Mouse (Mus musculus) left cerebral cortex, adult 18-20 months (tissue): Measurements from ENCODE around the gene Nln. TPM values are rescaled to one million over a fixed set of nuclear protein-coding genes. Genes with fewer than 3 reads are reported as not detected.
A peak's percentile ranks its signal among the peaks of the same experiment; 100 is the strongest.

ENCODE experiments used
- DNase-seq, 2 experiments: peaks; one replicate each; pipeline ENCODE4 v3.0.0; 2021 to 2022; ENCODE audit warnings: low spot score in 2 of 2, mixed read lengths in 1 of 2
- long read RNA-seq, 2 experiments: library from polyadenylated mRNA; stranded (forward); transcript quantifications; one replicate each; pipeline ENCODE4 v2.0.0; 2021
- total RNA-seq, 2 experiments: library from RNA; stranded (reverse); gene quantifications; 2 replicates each; pipeline ENCODE4 v1.2.3; 2021

The Nln gene
- total RNA-seq: 10 to 100 TPM; 23.9 to 26.5 TPM
- long read RNA-seq, experiment 1, full-length matches to known transcripts: 13 of 22 reads
- long read RNA-seq, experiment 1, partial matches to known transcripts: 3 of 22 reads
- long read RNA-seq, experiment 1, other reads (novel, unspliced or antisense): 6 of 22 reads
- long read RNA-seq, experiment 2, full-length matches to known transcripts: 11 of 18 reads
- long read RNA-seq, experiment 2, partial matches to known transcripts: 5 of 18 reads
- long read RNA-seq, experiment 2, other reads (novel, unspliced or antisense): 2 of 18 reads

DNA sequence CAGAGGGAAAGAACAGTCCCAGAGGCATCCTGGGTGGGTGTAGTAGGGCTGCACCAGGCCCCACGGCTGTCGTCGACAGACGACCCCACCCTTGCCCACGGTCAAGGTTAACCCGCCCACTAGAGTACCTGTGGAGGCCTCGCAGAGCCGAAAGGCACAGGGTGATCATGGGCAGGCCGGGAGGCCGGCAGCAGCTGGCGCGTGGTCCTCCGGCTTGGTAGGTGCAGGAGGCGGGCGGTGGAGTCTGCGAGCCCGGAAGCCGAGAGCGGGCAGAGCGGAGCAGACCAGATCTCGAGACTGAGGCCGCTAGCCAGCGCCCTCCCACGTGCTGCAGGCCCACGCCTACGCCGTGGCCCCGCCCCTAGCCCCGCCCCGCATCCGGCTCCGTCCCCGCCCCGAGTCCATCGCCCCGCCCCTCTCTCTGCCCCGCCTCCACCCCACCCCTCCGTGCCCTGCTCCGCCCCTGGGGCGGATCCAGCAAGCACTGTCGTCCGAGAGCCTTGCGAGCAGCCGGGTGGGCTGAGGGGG lies at the start of gene Nln, which contains the start of gene Sgtb:
Gene Nln, minus strand, starts transcription at position 327 of the 528 bp plus-strand sequence.
Gene Sgtb, plus strand, starts transcription at position 454 of the 528 bp plus-strand sequence.
- DNase-seq: peak; percentile 79 to 86

DNA sequence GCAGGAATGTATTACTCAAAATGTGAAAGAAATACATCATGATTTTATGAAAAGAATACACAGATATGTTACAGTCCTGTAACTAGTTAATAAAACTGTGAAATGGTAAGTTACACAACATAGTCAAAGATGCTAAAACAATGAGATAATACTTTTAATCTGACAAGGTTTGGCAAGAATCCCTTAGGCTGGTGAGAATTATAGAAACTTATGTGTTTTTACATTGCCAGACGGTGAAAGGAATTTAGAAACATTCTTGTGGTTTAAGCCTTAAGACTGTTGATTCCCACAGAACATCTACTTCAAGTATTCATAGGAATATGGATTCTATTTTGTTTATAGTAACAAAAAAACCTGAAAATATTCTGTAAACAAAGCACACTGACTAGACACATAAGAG lies 46.3 kb upstream of the Nln start:
- no peak for DNase-seq

GRCm38 (mm10) chr13:104155106-104155505 lies 45.7 kb upstream of the Nln start:
- no peak for DNase-seq

GRCm38 (mm10) chr13:104154180-104154579 lies 44.8 kb upstream of the Nln start:
- DNase-seq: no peak

DNA sequence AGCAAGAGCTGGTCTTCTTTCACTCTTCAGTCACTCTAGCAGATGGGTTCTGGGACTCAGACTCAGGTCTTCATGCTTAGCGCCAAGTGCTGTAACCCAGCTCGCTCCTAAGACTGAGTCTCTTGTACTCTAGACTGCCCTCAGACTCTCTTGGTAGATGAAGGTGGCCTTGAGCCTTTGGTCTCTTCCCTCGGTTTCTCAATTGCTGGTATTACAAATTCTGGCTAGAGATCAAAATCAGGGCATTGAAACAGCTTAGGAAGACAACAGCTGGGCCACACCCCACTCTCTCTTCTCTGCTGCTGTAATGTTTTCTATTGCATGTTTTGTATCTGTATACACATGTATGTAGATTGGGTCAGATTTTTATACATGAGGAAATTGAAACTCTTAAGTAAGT lies 36.2 kb upstream of the Nln start:
- DNase-seq: no peak

DNA sequence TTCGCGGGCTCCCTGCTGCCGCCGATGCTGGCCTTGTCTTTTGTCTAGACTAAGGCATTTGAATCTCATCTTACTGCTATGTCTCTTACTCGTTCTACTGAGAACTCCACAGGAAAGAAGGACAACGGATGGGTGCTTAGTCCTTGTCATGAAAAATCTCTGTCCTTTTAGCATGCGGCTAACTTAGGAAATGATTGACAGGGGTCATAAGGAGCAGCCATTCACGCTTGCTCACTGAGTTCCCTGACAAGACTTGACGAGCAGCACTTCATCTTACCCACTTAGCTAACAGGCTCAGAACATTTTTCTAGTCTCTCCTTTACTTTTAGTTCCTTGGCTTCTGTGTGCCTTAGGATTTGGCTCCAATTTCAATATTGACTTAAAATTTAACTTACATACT lies 35.5 kb upstream of the Nln start:
- no peak for DNase-seq

- DNase-seq: peak; percentile 82 to 84
Measured at GRCm38 (mm10) chr13:104139369-104140209, 30.2 kb upstream of the Nln start.

DNA sequence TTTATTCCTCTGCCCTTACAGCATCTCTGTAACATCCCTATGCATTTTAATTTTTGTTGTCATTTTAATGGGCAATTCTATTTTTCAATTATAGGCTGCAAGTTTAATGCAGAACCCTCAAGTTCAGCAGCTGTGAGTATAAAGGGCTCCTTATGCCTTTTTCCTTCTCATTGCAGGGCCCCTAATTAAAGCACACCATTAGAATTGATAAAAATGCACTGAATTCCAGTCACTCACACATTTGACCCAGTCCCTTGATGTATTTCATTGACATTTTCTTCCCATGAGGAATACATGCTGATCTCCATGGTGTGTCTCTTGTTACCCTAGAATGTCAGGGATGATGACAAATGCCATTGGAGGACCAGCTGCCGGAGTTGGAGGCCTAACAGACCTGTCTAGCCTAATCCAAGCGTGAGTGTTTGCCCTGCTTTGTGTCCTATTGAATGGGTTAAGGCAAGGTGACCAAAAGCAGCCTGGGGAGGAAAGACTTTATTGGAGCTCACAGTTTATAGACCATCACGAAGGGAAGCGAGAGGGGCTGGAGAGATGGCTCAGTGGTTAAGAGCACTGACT lies 25.2 kb upstream of the Nln start:
- no peak for DNase-seq

DNA sequence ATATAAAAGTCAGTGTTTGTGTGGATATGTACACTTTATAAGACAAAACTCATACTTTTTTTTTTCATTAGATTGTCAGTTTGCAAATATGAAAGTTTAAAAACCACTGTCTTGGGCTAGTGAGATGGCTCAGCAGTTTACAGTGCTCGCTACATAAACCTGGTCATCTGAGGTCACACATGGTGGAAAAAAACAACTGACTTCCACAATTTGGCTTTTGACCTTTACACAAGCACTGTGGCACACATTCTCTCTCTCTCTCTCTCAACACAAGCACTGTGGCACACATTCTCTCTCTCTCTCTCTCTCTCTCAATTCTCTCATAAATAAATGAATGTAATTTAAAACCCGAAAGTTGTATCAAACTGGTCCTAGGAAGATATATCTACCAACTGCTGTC lies 23.1 kb upstream of the Nln start:
- DNase-seq: no peak

DNA sequence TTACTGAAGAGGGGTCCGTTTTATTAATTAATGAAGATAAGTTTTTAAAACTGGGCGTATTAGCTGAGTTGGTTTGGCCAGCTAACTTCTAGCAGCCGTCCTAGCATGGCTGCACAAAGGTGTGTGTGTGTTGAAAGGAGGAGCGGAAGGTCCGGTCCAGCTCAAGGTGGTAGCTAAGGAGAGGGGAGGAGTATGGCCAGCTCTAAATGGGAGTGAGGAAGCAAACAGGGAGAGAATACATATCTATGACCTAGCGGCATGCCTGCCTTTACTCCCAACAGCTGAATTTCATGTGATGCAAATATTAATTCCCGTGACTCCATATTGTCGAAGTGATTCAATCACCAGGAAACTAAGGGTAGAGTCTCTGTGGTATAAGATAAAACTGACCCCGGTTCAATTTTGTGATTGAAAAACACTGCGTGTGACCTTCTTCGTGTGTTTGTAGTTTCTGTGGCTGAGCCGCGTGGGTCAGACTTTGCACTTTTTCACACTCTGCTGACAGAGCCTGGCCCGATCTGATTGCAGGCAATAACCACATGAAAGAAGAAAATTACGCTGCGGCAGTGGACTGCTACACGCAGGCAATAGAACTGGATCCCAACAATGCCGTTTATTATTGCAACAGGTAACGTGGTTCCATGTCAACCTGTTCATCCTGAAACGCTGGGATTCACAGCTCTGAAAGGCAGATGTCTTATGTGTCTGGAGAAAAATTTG lies 14.4 kb upstream of the Nln start:
- DNase-seq: no peak

DNA sequence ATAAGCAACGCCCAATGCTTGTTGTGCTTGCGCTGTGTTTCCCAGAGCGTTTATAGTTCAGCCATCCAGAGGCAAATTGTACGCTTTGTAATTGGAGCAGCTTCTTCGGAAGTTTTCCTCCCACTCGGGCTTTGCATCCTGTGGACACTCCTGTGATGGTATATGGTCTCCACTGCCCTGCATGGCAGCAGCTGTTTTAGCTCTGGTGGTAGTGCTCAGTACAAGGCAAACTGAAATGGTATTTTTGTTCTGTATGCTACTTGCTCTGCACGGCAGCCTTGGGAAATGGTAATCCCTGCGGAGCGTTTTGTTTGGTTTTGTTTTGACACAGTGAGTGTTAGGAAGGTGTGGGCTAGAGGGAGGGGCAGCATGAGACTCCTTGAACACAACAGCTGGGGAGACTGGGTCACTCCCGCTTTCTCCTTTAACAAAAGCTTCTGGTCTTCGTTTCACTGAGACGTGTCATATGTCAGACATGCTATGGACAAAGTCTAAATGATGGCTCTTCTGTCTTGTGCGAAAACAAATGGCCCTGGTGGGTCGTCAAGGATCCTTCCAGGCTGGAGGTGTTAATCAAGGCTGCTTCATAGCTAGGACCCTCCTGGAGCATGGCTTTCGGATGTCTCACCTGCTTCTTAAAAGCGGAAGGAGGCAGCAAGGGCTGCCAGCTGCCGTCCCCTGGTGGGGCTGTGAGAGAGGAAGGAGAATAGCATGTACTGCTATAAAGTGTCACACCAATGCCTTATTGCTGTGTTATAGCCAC lies 12.8 kb upstream of the Nln start:
- DNase-seq: no peak

GRCm38 (mm10) chr13:104114827-104115226 lies 5.4 kb upstream of the Nln start:
- peak; percentile 61 to 69 for DNase-seq

DNA sequence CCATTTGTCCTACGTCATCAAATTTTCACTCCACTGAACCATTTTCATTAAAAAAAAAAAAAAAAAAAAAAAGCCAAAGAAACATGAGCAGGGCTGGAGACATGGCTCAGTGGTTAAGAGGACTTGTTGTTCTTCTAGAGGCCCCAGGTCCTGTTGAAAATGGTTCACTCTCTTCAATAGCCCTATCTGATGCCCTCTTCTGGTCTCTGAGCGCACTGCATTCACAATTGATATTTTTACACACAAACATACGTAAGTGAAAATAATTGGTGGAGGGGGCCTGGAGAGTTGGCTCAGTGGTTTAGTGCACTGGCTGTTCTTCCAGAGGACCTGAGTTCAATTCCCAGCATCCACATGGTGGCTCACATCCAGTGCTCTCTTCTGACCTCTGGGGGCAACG lies 4.4 kb upstream of the Nln start:
- DNase-seq: no peak

DNA sequence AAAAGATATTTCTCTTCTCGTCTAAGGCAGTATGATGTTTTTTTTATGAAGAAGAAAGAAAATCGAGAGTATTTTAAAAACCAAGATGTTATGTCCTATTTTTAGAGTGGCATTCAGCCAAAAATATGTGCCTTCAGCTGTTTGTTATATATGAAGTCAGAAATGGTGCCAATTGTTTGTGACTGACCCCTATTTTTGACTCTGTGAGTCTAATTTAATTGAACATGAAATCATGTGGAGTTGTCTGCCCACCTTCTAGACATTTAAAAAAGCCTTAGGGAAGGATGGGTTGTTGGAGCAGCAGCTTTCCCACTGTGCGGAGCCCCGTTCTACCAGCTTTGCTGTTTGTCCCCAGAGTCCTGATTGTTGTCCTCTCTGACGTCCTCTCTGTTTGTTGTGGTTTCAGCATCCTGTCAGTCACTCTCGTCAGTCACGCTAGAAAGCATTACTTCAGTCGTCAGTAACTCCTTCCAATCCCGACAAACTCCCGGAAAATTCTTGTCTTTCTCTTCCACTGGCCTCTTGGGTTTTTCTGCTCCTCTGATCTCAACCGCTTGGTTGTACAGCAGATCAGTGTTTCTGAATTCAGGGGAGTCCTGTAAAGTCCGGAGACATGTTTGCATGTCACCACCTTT lies 3.0 kb upstream of the Nln start:
- no peak for DNase-seq

DNA sequence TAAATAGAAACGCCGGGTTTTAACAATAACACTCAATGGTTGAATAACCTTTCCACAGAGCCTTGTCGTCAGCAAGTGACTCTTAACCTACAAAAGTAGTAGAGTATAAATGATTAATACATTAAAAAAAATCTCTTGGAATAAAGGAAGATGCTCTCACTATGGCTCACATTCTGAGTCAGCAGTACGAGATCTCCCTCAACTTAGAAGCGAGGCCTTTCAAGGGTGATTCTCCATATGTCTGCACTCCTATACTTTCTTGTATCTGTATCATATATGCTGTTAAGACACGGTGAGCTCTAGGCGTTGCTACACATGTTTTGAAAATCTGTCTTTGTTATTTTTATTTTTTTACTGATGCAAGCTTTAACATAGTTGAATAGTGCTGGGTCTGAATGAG lies 1.1 kb upstream of the Nln start:
- DNase-seq: no peak

DNA sequence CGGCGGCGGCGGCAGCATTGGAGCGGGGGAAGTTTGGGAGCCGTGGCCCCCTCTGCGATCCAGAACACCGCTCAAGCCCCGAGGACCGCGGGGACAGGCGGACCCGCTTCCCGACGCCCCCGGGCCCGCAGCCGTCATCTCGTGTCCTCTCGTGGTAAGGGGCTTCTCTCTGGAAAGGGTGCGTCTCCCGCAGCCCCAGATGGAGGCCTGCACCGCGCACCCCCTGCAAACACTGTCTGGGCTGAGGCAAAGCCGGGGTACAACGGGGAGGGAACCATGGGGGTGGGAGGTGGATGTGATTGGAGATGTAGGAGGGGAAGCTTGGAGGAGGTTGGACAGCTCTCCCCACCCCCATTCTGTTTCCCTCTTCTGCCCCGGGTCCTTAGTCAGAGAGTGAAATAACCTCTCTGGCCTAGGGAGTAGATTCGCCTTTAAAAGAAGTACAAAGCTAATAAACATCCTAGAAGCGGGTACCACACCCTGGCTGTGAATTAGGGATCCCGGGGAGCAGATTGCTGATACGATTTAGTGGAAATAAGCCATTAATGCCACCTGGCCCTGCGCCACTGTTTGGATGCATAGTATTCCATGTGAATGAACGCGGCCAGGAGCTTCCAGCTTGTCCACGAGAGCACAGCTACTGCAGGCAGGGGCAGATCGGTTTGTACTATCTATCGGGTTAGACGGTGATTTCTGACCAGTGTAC lies 555 bp upstream of the Nln start:
- DNase-seq: peak; percentile 43 to 52

- no peak for DNase-seq
Measured at GRCm38 (mm10) chr13:104108651-104109287, 645 bp downstream of the Nln start.

DNA sequence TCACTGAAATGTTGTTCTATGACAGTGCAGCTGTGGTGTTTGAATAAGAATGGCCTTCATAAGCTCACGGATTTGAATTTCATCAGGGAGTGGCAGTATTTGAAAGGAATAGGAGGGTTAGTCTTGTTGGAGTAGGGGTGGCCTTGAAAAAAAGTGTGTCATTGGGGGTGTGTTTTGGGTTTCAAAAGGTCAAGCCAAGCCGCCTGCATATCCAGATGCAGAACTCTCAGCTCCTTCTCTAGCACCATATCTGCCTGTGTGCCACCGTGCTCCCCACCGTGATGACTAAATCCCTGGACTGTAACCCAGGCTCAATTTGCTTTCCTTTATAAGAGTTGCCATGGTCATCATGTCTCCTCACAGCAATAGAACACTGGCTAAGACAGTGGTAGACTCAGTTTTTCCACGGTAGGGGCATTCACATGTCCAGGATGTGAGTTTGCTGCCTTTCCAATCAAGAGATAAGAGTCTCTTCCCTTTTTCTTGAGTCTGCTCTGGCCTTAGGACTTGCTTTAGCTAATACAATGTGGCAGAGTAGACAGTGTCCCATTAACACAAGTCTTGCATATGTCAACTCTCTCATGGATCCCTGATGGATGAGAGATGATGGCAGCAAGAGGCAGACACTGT lies 7.7 kb downstream of the Nln start:
- no peak for DNase-seq
